Mouse (Mus musculus): Measurements from ENCODE around the gene Slc46a1.

DNA sequence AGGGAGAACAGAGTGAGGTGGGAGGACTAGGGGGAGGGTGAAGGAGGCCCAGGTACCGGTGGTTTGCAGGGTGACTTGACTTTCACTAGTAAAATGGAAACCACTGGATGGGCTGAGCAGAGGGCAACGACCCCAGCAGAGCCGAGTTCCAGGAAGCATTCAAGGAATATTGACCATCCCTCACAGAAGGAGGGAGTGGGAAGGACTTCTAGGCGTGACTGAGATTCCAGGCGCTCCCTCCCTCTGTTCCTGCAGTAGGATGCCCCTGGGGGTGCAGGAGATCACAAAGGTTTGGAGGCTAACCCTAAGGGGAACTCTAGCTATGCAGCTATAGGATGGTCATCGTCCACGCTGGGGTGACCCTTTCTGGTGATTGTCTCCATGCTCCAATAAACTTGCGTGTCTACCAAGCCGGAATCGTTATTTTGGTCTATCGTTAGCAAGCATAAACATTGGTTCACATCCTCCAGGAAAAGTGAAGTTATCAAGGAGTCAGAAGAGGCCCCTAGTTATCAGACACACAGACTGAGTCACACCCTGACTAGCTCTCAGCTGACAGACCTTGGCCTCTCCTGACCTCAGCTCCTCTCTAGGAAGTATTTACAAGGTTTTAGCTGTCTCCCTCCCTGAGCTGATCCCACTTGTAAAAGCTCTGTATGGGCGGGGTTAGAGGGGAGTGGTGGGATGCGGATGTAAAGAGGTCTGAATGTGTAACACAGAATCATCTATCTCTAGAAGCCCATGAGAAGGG, 2.0 kb upstream of the Slc46a1 start:
- no peak for TF ChIP-seq CTCF (IDR thresholded peaks at IDR 0.05; ENCODE audit: low read depth)
- TF ChIP-seq EP300 (IDR thresholded peaks at IDR 0.05; ENCODE audit: low read depth), result no peak
